Mouse (Mus musculus) embryonic facial prominence, embryonic 15.5 days (tissue): ENCODE data around the gene Zeb2. TPM values are rescaled to one million over a fixed set of nuclear protein-coding genes. Genes with fewer than 3 reads are reported as not detected.

ENCODE experiments used
- ATAC-seq: fragments of 200-750 bp; cut with Nextera tagmentation; 2 replicates; pipeline ENCODE4 v1.8.0; 2017; ENCODE audit warnings: low read depth, moderate TSS enrichment; ENCODE audit not compliant: insufficient number of reproducible peaks, low FRiP score, low TSS enrichment
- H3K27ac ChIP-seq: fragments of 300-500 bp; sonication (generic); replicated peaks from 2 replicates; pipeline ENCODE4 v1.5.1; 2015; ENCODE audit warnings: mild to moderate bottlenecking, inconsistent platforms
- H3K27me3 ChIP-seq: fragments of 300-500 bp; sonication (generic); 2 replicates; pipeline ENCODE4 v1.6.1; 2015; ENCODE audit warnings: inconsistent platforms
- H3K36me3 ChIP-seq: fragments of 300-500 bp; sonication (generic); 2 replicates; pipeline ENCODE4 v1.6.1; 2015; ENCODE audit warnings: mild to moderate bottlenecking, inconsistent platforms
- H3K4me1 ChIP-seq: fragments of 300-500 bp; sonication (generic); 2 replicates; pipeline ENCODE4 v1.6.1; 2015; ENCODE audit warnings: inconsistent platforms
- H3K4me2 ChIP-seq: fragments of 300-500 bp; sonication (generic); replicated peaks from 2 replicates; pipeline ENCODE4 v1.6.1; 2015; ENCODE audit warnings: mild to moderate bottlenecking, inconsistent platforms
- H3K4me3 ChIP-seq: fragments of 300-500 bp; sonication (generic); replicated peaks from 2 replicates; pipeline ENCODE4 v1.5.1; 2015; ENCODE audit warnings: mild to moderate bottlenecking, inconsistent platforms
- H3K9ac ChIP-seq: fragments of 300-500 bp; sonication (generic); 2 replicates; pipeline ENCODE4 v1.6.1; 2015; ENCODE audit warnings: inconsistent platforms
- H3K9me3 ChIP-seq: fragments of 300-500 bp; sonication (generic); replicated peaks from 2 replicates; pipeline ENCODE4 v1.6.1; 2016; ENCODE audit warnings: inconsistent platforms
- WGBS: fragments of 180-500 bp; shearing (Covaris S2); methylation state at CpG from one replicate; pipeline ENCODE4 v1.1.7; 2015; 5-methylcytosine and 5-hydroxymethylcytosine counted together
- microRNA-seq: library from miRNA; unstranded; fragments of <30 nt; microRNA quantifications from one replicate; pipeline ENCODE4, GENCODE M21; 2016; ENCODE audit warnings: borderline number of aligned reads
- polyA plus RNA-seq: library from polyadenylated mRNA; unstranded; fragments of >200 nt; fragmentation: Nextera tagmentation; extraction: Ambion mirVana; gene quantifications from 2 replicates; pipeline ENCODE4 v1.2.1, GENCODE M21; 2015

Zeb2 gene
- polyA plus RNA-seq, 1 experiment from 2014 or later = 69.8 TPM

- no peak for ATAC-seq
- H3K27ac ChIP-seq = no peak overlapping the region
- H3K36me3 ChIP-seq = no peaks in the 10 kb centered on the region
- H3K9me3 ChIP-seq = no peaks in the 10 kb centered on the region
- 82% methylated on average over 4 of the region's 4 CpGs for WGBS
- no peak overlapping the region for H3K4me2 ChIP-seq
- no peaks in the 10 kb centered on the region for H3K27me3 ChIP-seq
- H3K4me1 ChIP-seq = no peaks in the 10 kb centered on the region
- no peak overlapping the region for H3K4me3 ChIP-seq
- H3K9ac ChIP-seq = no peak overlapping the region
These were observed 156.0 kb downstream of the Zeb2 start for GRCm38 (mm10) chr2:44961192-44961591.

DNA sequence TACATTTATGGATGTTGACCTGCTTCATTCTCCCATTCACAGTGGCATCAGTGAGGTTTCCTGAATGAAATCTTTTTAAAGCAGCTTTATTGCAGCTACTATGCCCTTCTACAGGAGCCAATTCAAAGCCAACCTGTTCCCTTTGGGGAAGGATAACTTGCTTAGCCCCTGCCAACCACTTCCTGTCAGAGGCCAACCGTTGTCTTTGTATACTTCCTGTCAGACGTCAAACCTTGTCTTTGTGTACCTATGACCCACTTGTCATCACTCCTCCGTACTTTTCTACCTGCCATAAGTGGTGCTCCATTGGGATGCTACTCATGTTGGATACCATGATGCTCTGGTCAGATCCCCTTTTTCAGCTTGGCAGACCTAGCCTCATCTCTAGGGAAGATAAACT lies 156.6 kb downstream of the Zeb2 start:
- ATAC-seq = no peak
- no peak overlapping the region for H3K4me3 ChIP-seq
- H3K27me3 ChIP-seq = no peaks in the 10 kb centered on the region
- no peaks in the 10 kb centered on the region for H3K4me1 ChIP-seq
- H3K9ac ChIP-seq = no peak overlapping the region
- no peak overlapping the region for H3K27ac ChIP-seq
- 83% methylated on average over 3 of the region's 3 CpGs for WGBS
- H3K9me3 ChIP-seq = no peaks in the 10 kb centered on the region
- H3K4me2 ChIP-seq = no peak overlapping the region
- no peaks in the 10 kb centered on the region for H3K36me3 ChIP-seq

DNA sequence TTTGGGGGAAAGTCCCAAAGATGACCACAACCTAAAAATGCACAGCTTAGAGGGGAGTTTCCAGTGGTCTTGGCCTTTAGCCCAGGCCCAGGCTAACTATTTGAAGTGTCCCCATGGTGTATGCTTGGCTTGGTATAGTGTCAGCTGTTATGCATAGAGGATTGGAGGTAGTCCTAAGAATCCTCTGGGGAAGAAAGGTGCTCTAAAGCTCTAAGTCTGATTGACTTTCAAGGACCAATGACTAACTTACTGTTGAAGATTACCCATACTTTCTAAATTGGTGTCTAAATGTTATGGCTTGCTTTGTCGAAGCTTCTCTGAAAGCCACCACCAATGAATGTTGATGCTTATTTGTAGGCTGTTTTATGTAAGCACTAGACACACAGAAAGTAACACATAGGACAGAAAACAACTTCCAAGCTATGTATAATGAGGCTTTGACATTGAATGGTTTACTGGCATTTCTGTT lies 159.8 kb downstream of the Zeb2 start:
- H3K4me1 ChIP-seq = no peaks in the 10 kb centered on the region
- no peak overlapping the region for H3K27ac ChIP-seq
- no peak overlapping the region for H3K4me2 ChIP-seq
- H3K27me3 ChIP-seq = no peaks in the 10 kb centered on the region
- 95% methylated on average over 1 of the region's 1 CpGs for WGBS
- ATAC-seq = no peak
- H3K4me3 ChIP-seq = no peak overlapping the region
- H3K9me3 ChIP-seq = no peaks in the 10 kb centered on the region
- H3K9ac ChIP-seq = no peak overlapping the region
- no peaks in the 10 kb centered on the region for H3K36me3 ChIP-seq

DNA sequence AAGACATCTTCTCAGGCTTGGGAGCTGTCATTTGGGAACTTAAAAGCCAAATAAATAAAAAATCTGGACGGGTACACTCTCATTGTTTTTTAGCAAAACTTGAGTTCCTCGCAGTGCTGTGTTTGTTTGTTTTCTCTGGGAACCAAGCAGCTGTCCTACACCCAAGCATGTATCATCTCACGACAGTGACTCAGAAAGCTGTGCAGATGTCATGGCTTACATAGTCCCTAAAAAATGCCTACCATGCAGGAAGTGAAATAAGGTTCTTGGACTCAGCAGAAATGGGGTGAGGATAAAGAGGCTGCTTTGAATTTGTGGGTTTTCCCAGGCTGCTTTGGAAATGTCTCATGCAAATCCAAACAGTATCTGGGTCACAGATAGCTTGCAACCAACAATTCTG lies 161.0 kb downstream of the Zeb2 start:
- WGBS = 39% methylated on average over 3 of the region's 3 CpGs
- Histone ChIP-seq H3K4me1 (no peaks in the 10 kb centered on the region), H3K9ac (no peak overlapping the region), H3K9me3 (no peaks in the 10 kb centered on the region), H3K4me2 (no peak overlapping the region), H3K27me3 (no peaks in the 10 kb centered on the region), H3K36me3 (no peaks in the 10 kb centered on the region), H3K27ac (no peak overlapping the region), H3K4me3 (no peak overlapping the region)
- no peak for ATAC-seq

DNA sequence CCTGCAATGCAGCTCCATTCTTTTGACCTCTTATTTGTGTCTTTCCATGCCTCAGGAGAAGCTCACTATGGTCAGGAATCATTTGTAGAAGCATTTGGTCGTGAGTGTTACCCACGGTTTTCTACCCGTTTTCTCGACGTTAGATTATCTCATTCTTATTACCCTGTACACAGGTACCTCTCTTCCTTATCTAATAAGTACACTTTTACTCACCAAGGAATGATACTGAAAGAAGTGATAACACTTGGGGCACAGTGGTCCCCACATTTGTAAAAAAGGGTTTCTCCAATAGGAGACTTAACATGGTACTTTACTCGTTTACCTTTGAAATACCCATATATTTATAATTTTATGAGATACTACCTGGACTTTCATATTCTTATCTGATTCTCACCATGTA lies 161.7 kb downstream of the Zeb2 start:
- 91% methylated on average over 6 of the region's 6 CpGs for WGBS

DNA sequence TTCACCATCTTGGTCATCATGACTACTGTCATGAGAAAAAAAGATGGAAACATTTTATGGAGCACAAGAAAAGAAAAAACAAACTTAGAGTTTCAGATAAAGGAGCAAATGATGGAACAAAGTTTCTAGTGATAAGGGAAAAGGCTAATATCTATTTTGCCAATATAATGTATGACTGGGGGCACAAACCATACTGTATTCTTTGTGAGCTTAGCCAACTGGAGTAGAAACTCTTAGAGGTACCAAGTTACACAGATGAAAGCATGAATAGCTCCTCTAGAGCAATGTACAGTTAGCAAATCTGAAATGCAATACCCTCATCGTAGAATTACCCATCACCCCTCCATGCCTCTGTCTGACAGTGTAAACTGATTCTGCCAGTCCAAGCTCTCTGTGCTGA lies 163.0 kb downstream of the Zeb2 start:
- H3K4me2 ChIP-seq = no peak overlapping the region
- H3K27me3 ChIP-seq = no peaks in the 10 kb centered on the region
- no peak overlapping the region for H3K9ac ChIP-seq
- no peak for ATAC-seq
- H3K4me3 ChIP-seq = no peak overlapping the region
- no peaks in the 10 kb centered on the region for H3K4me1 ChIP-seq
- H3K27ac ChIP-seq = no peak overlapping the region
- no peaks in the 10 kb centered on the region for H3K9me3 ChIP-seq
- 63% methylated on average over 1 of the region's 1 CpGs for WGBS
- no peaks in the 10 kb centered on the region for H3K36me3 ChIP-seq

More for the DNA sequence above, 161.7 kb downstream of the Zeb2 start:
- Histone ChIP-seq H3K4me3 (no peak overlapping the region), H3K27ac (no peak overlapping the region), H3K4me1 (no peaks in the 10 kb centered on the region), H3K36me3 (no peaks in the 10 kb centered on the region), H3K27me3 (no peaks in the 10 kb centered on the region), H3K4me2 (no peak overlapping the region), H3K9me3 (no peaks in the 10 kb centered on the region), H3K9ac (no peak overlapping the region)
- no peak for ATAC-seq

DNA sequence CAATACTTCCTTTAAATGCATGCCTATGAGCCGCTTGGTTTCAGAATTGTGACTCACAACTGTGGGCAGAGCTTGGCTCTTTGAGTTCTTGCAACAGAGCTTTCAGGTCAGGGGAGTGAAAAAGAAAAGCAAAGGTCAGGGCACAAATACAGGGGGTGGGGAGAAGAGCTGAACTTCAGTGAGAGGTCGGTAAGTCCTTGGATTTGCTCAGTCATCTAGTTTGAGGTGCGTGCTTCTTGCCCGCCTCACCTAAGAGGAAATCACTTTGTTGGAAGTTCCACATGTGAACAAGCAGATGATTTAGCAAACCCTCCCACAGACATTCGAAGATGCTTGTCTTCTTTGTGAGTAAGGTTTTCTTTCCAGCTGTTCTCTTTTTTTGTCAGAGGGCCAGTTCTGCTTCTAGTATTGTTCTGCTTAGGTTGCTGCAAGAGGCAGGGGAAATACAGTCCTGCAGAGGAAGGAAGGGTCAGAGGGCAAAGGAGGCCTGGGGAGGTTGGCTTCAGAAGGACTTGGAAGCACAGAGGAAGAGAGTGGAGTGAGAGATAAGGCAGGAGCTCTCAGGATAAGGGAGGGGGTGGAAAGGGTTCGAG lies 164.3 kb downstream of the Zeb2 start:
- Histone ChIP-seq H3K36me3 (no peaks in the 10 kb centered on the region), H3K9ac (no peak overlapping the region), H3K9me3 (no peaks in the 10 kb centered on the region), H3K27me3 (no peaks in the 10 kb centered on the region), H3K4me1 (no peaks in the 10 kb centered on the region), H3K27ac (no peak overlapping the region), H3K4me2 (no peak overlapping the region), H3K4me3 (no peak overlapping the region)
- no peak for ATAC-seq
- WGBS = 39% methylated on average over 6 of the region's 6 CpGs

- Histone ChIP-seq H3K4me2 (no peak overlapping the region), H3K27ac (no peak overlapping the region), H3K36me3 (no peaks in the 10 kb centered on the region), H3K4me3 (no peak overlapping the region), H3K9ac (no peak overlapping the region), H3K4me1 (no peaks in the 10 kb centered on the region), H3K9me3 (no peaks in the 10 kb centered on the region), H3K27me3 (no peaks in the 10 kb centered on the region)
- WGBS = 59% methylated on average over 4 of the region's 4 CpGs
- no peak for ATAC-seq
These were observed 165.5 kb downstream of the Zeb2 start for GRCm38 (mm10) chr2:44951651-44952213.

DNA sequence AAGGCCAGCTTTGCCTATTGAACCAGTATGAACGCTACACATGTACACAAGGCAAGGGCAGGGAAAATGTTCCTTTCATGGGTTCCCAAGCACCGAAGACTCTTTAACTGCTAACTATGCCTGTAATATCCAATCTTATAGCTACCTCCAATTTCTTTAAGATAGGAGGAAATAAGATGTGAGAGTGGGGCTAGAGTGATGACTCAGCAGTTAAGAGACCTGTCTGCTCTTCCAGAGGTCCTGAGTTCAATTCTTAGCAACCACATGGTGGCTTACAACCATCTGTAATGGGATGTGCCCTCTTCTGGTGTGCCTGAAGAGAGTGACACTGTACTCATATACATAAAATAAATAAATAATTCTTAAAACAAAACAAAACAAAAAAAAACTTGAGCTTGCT lies 172.5 kb downstream of the Zeb2 start:
- no peak overlapping the region for H3K4me2 ChIP-seq
- WGBS = 97% methylated on average over 2 of the region's 2 CpGs

More for the DNA sequence above, 172.5 kb downstream of the Zeb2 start:
- H3K4me1 ChIP-seq = no peaks in the 10 kb centered on the region
- H3K9me3 ChIP-seq = no peaks in the 10 kb centered on the region
- H3K4me3 ChIP-seq = no peak overlapping the region
- H3K9ac ChIP-seq = no peak overlapping the region
- no peaks in the 10 kb centered on the region for H3K36me3 ChIP-seq
- H3K27ac ChIP-seq = no peak overlapping the region
- no peaks in the 10 kb centered on the region for H3K27me3 ChIP-seq
- ATAC-seq = no peak

Small RNA genes lying within 50 kb of the gene (microRNA-seq; reads per million reads assigned to microRNA genes)
- gene Mir5129 = 0.52 reads per million

Other genes with a start within 250 kb of the Zeb2 start
- 14.1 and 14.9 TPM in 2 replicates for gene Gtdc1, start 189.7 kb downstream of the Zeb2 start, polyA plus RNA-seq